Mouse (Mus musculus) stomach, adult 2 months (tissue): ENCODE data around the gene Ibsp. TPM values are rescaled to one million over a fixed set of nuclear protein-coding genes. Genes with fewer than 3 reads are reported as not detected.

Experiments used
- polyA plus RNA-seq: library from polyadenylated mRNA; depleted of rRNA; stranded (reverse); fragments of >200 nt; gene quantifications from 2 replicates; pipeline ENCODE4 v1.2.3, GENCODE M21; 2012; rRNA removed

Ibsp gene
- 0.08 TPM in 1 of 2 replicates, not detected in the other for polyA plus RNA-seq

DNA sequence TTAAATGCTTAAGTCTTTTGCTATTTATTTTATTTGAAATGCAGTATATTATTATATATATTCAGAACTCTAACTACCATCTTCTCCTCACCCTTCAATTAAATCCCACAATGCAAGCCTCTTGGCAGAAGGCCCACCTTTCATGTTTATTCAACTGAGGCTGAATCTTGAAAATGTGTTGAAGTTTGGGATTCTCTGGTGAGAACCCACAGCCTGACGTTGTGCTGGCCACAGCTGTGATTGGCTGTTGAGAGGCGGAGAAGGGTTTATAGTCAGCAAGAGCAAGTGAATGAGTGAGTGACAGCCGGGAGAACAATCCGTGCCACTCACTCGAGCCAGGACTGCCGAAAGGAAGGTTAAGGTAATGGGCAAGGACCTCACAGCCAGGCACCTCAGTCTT lies at the start of gene Ibsp:
TSS of gene Ibsp (plus strand) at position 178 of the 400 bp plus-strand sequence.

DNA sequence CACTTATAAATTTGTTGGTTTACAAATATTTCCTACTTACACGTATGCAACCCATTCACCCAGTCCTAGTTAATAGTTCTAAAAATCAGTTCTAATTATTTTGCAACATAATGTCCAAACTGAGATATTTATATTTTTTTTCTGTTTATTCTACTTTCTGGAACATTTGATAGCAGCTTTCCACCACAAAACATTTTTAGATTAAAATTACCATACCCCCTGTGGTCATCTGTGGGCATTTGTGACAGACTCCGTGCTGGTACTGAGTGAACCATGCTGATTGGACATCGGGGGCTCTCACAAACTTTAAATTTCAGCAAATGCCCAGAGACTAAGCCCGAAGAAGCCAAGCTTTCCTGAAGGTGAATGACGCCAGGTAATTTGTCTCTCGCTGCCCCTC lies 26.1 kb downstream of the Ibsp start, which contains the start of gene Mepe:
TSS of gene Mepe (plus strand) at position 301 of the 400 bp plus-strand sequence.

Other genes with a start within 250 kb of the Ibsp start
- gene Gm17660, start 221.6 kb upstream of the Ibsp start, polyA plus RNA-seq, result not detected in 2 replicates
- gene Sparcl1, start 185.4 kb upstream of the Ibsp start, polyA plus RNA-seq, result 41.6 and 60.7 TPM in 2 replicates
- not detected in 2 replicates for gene Dspp, start 128.5 kb upstream of the Ibsp start, polyA plus RNA-seq
- gene Dmp1, start 96.6 kb upstream of the Ibsp start, polyA plus RNA-seq, result 0.03 TPM in 1 of 2 replicates, not detected in the other
- gene Mepe, start 26.2 kb downstream of the Ibsp start, polyA plus RNA-seq, result not detected in 2 replicates
- gene Spp1, start 135.9 kb downstream of the Ibsp start, polyA plus RNA-seq, result 31.8 and 79.1 TPM in 2 replicates
- 5.4 and 7.3 TPM in 2 replicates for gene Pkd2, start 160.3 kb downstream of the Ibsp start, polyA plus RNA-seq
- 0.39 and 0.42 TPM in 2 replicates for gene BC005561, start 209.2 kb downstream of the Ibsp start, polyA plus RNA-seq